Mouse (Mus musculus): Measurements from ENCODE around the gene Adk.

GRCm38 (mm10) chr14:21359207-21359895 lies 307.0 kb downstream of the Adk start:
- no peak for TF ChIP-seq CTCF (IDR thresholded peaks at IDR 0.05 in 2 of 3, conservative IDR thresholded peaks at IDR 0.05 in 1 of 3; ENCODE audit: control insufficient read depth in 1 of 3, insufficient read depth in 1 of 3, low read depth in 2 of 3, low read length in 3 of 3, poor library complexity in 1 of 3, severe bottlenecking in 1 of 3)
- no peak for TF ChIP-seq EP300 (IDR thresholded peaks at IDR 0.05; ENCODE audit: low read depth in 1 of 2, low read length in 2 of 2)
- TF ChIP-seq CHD2 (IDR thresholded peaks at IDR 0.05; ENCODE audit: low read length) = no peak
- TF ChIP-seq POLR2AphosphoS5 (IDR thresholded peaks at IDR 0.05; ENCODE audit: borderline replicate concordance, low read depth, low read length) = no peak
- no peak for TF ChIP-seq TAL1 (IDR thresholded peaks at IDR 0.05; ENCODE audit: low read length)
- no peak for TF ChIP-seq HCFC1 (IDR thresholded peaks at IDR 0.05; ENCODE audit: low read depth, low read length)
- TF ChIP-seq MAZ (IDR thresholded peaks at IDR 0.05; ENCODE audit: low read depth, low read length) = no peak
- TF ChIP-seq E2F4 (IDR thresholded peaks at IDR 0.05; ENCODE audit: borderline replicate concordance, low read depth, low read length) = no peak
- no peak for TF ChIP-seq ZC3H11A (IDR thresholded peaks at IDR 0.05; ENCODE audit: low read depth, low read length)
- no peak for TF ChIP-seq ZNF384 (IDR thresholded peaks at IDR 0.05; ENCODE audit: low read depth, low read length)
- TF ChIP-seq POLR2A (IDR thresholded peaks at IDR 0.05; ENCODE audit: control insufficient read depth in 1 of 2, insufficient read depth in 1 of 2, low read depth in 1 of 2, low read length in 2 of 2, poor library complexity in 1 of 2) = no peak
- no peak for TF ChIP-seq MXI1 (IDR thresholded peaks at IDR 0.05; ENCODE audit: low read depth, low read length)
- TF ChIP-seq SMC3 (IDR thresholded peaks at IDR 0.05; ENCODE audit: low read depth, low read length) = no peak
- TF ChIP-seq POLR2AphosphoS2 (IDR thresholded peaks at IDR 0.05; ENCODE audit: low read length) = no peak
